Mouse (Mus musculus) MN1 (cell line): ENCODE results near the gene Tcte1.

Experiments
- DNase-seq: peaks from one replicate; pipeline ENCODE4 v3.0.0-alpha.2; 2016; ENCODE audit warnings: low spot score

The Tcte1 gene

DNA sequence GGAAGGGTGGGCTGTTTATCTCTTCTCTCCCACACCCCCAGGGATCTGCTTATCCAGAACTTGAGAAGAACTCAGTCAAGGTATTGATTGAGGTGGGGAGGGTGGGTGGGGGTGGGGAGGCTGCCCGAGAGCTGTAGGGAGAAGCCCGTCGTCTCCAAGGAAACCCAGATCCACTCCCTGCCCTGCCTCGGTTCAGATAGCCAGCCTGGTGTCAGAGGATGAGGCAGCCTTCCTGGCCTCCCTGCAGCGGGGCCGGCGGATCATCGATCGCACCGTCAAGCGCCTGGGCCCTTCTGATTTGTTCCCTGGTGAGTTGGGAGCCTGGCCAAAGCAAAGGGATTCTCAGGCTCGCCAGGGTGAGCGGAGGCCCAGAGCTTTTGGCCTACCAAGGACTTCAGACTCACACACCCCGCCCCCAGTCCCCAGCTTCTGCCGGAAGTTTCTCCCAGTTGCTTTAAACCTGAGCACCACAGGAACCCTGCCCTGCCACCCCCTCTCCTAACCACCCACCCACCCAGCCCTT is 8.0 kb upstream of the Tcte1 start:
- DNase-seq, result no peak

DNA sequence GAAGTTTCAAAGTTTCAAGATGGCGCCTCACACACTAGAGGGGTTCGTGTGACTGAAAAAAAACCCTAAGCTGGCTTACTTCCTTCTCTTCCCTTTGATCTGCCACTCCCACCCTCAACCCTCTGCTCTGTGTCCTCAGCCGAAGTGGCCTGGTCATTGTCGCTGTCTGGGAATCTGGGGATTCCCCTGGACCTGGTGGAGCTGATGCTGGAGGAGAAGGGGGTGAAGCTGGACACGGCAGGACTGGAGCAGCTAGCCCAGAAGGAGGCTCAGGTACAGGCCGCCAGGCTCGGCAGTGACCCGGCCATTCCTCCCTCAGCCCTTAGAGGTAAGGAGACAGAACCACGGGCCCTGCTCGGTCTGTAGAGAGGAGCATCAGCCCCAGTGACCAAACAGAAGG is 7.4 kb upstream of the Tcte1 start:
- peak; percentile 67 for DNase-seq

DNA sequence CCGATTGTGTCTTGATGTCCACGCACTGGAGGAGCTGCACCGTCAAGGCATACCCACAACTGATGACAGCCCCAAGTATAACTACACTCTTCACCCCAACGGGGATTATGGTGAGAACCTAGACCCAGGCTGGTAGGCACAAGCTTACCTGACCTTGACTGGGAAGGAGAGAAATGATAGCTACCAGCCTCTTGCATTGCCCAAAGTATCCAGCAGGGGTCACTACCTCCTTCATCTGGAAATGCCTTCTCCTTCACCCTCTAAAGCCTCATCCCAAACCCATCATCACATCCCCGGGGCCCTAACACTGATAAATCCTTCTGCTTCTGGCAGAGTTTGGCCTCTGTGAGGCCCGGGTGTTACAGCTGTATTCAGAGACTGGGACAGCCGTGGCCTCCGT is 6.7 kb upstream of the Tcte1 start:
- peak; percentile 87 for DNase-seq

DNA sequence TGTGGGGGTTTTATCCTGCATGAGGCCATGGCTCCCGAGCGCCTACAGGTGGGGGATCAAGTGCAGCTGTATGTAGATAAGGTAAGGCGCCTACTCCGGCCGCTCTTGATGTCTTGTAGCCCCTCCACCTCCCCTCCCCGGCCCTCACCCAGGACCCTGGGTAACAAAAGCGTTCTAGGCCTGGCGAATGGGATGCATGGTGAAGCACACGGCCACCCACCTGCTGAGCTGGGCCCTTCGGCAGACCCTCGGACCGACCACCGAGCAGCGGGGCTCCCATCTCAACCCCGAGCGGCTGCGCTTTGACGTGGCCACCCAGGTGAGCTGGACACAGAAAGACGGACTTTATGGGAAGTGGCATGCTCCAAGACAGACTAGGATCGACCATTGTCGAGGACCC is 6.1 kb upstream of the Tcte1 start:
- no peak for DNase-seq

DNA sequence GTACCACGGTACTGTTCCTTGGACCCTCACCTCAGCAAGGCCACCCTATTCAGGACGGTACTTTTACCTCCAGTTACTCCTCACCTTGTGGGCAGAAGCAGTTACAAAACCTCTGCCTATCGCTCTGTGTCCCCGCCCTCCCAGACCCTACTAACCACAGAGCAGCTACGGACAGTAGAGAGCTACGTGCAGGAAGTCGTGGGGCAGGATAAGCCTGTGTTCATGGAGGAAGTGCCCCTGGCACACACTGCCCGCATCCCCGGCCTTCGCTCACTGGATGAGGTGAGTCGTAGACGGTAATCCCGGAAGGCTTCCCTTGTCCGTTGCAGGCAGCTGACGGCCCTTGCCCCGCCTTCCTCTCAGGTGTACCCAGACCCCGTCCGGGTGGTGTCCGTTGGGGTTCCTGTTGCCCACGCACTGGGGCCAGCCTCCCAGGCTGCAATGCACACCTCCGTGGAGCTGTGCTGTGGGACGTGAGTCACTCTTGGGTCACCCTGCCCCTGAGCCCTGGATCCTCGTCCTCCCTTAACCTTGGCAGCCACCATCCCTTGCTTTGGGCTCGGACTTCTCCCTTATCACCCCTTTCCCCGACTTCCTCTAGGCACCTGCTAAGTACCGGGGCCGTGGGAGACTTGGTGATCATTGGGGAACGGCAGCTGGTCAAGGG is 5.6 kb upstream of the Tcte1 start:
- no peak for DNase-seq

DNA sequence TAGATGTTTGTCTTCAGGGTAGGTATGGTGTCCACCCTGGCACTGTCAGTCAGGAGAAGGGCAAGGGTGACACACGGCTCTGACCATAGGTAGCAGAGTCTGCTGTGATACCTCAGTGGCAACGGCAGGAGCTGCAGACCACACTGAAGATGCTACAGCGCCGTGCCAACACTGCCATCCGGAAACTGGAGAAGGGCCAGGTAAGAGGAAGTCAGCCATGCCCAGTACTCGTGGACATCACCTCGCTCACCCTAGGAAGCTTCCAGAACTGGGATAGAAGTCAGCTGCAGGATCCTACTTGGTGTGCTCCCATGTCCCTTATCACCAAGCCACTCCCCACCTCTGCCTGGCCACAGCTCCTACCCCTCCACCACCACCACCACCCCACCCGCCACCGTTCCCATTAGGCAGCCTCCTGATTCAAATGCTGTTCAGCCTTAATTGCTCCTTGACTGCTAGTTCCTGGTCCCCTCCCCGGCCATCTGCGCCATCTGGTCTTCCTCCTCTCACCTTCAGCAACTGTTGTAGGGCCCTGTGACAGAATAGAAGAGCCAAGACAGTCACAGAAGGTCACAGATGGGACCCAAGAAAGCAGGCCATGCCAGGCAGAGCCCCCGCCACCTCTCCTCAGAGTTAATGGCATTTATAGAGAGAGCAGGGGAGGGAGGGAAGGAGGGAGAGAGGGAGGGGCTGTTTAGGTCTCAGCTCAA is 4.3 kb upstream of the Tcte1 start:
- peak; percentile 84 for DNase-seq

DNA sequence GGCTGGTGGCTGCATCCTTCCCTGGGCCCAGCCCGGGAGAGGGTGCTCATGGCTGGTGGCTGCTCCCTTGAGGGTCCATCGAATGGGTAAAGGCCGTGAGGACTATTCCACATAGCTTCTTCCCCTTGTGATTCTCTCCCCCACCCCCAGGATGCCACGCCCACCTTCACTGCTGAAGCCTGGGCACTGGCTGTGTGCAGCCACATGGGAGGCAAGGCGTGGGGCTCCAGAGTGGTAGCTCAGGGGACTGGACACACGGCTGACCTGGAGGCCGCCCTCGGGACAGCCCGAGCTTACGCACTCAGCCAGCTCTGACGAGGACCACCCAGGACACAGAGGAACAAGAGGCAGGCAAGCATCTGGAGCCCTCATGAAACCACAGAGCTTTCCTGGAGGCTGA is 3.1 kb upstream of the Tcte1 start:
- no peak for DNase-seq

DNA sequence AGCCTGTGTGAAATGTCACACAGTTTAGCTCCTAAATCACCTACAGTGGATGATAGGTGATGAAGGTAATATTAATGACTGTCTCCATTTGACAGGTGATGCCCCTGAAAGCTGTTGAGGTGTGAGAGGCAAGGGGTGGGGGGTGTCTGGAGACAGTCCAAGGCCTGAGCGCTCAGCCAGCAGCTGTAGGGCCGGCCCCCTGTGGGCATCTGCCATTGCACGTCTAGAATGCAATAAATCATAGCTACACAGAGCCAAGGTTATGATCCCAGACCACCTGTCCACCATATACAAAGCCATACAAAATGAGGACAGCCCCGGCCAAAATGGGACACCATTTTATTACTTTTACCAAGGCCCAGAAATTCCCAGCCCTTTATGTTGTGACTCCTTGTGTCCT is 1.7 kb downstream of the Tcte1 start:
- no peak for DNase-seq

DNA sequence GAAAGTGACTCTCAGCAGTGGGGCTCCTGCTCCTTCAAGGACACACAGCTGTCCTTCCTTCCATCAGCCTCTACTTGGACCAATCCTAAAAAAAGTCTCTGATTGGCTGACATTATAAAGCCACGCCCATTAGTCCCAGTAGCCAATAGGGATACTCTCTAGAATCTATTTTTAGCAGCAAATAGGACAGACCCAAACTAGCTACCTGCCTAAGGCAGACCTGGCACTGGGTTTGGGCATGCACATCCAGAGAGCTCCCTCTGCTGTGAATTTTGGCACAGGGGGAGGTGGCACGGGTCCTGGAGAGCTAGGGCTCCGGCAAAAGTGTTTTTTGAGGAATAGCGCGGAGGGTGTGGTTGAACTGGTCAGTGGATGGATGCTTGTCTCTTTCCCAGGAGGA is 3.3 kb downstream of the Tcte1 start:
- no peak for DNase-seq

DNA sequence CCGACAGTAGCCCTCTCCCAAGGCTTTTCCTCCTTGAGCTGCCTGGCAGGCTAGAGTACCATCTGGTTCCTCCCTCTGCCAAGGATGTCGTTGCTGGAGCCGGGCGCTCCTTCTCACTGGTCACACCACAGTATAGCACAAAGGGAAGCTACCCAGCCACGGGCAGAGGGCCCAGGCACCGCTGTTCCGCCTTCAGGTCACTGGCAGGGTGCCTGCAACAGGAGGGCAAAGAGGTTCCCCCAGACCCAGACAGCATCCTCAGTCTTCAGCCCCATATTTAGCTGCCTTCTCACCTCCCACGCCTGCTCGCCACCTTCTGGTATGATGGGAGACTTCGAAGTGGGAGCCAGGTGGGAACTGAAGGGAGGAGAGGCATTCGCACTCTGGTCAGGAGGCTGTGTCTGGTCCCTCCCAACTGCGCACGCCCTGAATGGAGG is 7.1 kb downstream of the Tcte1 start:
- peak; percentile 49 for DNase-seq

DNA sequence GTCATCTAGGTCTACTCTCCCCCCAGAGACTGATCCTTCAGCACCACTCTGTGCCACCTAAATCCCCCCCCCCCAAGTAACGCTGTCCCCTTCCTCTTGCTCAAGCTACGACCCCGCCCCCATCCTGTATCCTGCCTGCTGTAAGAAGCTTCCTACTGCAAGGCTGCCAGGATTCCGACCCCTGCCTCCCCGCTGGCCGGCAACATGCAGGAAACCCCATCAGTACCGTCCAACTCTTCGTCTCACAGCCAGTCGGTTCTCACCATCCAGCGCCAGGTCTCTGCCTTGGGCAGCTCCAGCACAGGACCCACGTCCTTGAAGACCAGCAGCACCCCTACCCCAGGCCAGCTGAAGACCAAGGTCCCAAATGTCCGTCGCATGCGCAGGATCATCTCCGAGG is 9.7 kb downstream of the Tcte1 start:
- no peak for DNase-seq

DNA sequence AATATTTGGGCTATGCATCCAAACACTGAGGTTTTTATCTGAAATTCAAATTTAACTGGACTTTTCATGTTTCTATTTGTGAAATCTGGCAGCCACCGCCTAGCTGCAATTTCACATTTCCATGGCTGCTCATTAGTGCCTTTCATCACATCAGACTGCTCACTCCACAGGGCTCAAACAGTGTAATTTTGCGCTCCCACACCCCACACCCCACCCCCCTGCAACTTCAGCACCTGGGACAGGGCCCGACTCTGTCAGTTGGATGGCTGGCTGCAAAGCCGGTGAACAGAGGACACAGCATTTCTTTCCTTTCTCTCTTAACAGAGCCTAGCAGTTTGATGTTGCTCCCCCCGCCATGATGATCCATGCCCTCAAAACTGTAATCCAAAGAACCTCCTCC is 13.0 kb downstream of the Tcte1 start:
- no peak for DNase-seq

DNA sequence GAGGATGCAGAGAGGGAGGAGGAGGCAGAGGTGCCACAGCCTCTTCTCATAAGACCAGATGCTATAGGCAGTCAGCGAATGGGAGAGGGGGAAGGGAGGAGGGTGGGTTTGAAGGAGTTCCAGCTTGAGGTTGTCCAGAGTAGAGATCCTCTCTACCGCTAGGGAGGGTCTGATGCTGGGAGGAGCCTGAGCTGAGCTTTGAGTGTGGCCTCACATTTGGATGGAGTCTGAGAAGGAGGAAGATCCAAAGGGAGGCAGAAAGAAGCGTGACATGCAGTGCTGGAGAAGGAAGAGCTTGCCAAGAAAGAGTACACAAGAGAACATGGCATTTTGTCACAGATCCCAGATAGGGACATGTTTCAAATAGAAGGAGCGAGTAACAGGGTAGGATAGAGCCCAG is 15.2 kb downstream of the Tcte1 start:
- DNase-seq, result no peak

DNA sequence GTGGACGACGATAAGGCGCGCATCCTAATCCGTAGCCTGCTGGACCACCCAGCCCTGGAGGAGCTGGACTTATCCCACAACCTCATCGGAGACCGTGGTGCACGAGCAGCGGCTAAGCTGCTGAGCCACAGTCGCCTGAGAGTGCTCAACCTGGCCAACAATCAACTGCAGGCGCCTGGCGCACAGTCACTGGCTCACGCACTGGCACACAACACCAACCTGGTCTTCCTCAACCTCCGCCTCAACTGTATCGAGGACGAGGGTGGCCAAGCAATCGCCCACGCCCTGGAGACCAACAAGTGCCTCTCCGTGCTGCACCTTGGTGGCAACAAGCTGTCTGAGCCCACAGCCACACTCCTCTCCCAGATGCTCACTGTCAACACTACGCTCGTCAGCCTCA is 16.4 kb downstream of the Tcte1 start:
- DNase-seq, result no peak

DNA sequence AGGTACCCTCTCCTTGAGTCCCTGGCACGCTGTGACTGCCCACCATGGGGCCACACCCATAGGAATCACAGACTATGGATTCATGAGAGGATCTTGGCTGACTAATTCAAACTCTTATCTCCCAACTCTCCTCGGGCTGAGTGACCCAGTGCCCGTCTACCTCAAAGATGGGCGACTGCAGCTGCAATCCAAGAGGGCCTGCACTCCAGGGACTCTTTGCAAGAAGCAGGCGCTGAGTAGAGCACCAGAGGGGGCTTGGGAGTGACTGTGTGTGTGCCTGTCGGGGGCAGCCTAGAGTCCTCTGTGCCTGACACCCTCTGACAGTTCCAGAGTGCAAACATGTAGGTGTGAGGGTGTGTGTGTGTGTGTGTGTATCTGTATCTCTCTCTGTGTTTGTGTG is 18.9 kb downstream of the Tcte1 start:
- no peak for DNase-seq

DNA sequence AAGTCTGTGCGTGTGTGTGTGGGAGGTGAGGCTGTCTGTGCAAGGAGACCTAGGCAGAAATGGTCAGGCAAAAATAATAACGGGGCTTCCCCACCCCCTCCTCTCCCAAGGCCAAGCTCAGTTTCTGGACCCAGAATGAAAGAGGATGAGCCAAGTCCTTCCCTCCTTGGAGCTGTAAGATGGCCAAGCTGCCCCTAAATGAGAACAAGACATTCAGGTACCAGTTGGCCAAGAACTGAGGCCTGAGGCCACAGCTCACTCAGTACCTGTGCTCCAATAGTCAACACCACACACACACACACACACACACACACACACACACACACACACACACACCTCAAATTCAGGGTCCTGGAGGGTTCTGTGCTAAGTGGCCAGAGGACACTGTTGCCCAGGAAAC is 19.5 kb downstream of the Tcte1 start:
- no peak for DNase-seq

DNA sequence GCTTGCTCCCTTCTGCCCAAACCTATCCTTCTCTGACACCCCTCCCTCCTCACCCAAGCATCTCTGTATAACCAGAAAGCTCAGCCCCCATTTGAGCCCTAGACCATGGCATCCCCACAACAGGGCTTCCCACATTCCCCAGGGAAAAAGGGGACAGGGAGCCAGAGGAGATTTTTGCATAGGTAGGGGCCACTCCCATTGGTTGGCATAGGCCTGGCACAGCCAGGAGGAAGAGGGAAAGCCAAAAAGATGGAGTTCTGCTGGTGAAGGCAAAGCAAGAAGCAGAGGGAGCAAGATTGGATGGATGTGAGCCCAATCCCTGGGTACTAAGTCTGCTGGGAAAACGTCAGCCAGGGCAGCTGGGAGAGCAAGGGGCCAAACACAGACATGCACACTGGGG is 19.9 kb downstream of the Tcte1 start:
- DNase-seq, result no peak

DNA sequence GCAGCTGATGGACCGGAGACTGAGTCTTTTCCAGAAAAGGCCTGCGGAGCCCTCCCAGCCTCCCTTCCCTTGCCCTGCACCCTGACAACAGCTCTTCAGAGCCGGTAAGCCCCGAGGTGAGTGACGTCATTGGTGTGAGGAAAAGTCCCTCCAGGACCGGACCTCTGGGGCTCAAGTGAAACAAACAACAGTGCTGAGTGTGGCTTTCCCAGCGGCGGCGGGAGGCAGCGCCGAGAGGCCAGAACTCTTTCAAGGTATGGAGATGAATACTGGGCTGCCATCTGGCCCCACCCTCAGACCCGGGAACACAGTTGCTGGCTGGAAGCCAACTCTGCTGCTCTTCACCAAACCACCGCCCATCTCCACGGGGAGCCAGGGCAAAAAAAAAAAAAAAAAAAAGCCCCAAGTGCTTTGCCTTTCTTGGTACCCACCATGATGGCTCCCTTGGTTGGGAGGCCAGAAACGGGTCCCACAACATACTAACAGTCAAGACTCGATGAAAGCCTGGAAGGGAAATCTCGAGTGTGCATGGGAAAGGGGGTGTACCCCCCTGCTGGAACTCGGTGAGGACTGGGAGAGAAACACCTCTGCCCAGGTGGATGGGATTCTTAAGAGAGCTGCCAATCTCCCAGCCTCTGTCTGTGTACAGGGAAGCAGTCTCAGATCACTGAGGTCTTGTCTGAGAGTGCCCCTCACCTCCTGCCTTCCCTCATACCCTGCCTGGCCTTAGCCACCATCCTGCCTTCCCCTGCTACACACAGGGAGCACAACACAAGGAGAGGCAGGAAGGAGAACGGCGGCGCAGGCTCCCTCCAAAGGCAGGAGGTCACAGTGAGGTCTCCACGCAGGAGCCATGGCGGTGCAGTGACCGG is 21.0 kb downstream of the Tcte1 start:
- peak; percentile 68 for DNase-seq

DNA sequence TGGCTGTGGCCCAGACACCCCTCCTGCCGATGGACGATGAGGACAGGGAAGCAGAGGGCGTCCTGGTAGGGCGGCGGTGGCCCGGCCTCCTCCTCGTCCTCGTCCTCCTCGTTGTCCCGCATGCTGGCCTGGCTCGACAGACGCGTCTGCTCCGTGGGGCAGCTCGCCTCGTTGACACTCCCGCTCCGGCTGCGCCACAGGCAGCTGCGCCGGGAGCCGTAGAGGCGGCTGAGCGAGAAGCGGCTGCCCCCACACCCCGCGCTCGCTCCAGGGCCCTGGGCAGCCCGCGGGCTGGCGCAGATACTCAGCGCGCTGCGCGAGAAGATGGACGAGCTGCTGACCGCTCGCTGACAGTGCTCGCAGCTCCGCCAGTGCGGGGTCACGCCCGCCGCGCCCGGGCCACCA is 21.6 kb downstream of the Tcte1 start:
- DNase-seq, result no peak

DNA sequence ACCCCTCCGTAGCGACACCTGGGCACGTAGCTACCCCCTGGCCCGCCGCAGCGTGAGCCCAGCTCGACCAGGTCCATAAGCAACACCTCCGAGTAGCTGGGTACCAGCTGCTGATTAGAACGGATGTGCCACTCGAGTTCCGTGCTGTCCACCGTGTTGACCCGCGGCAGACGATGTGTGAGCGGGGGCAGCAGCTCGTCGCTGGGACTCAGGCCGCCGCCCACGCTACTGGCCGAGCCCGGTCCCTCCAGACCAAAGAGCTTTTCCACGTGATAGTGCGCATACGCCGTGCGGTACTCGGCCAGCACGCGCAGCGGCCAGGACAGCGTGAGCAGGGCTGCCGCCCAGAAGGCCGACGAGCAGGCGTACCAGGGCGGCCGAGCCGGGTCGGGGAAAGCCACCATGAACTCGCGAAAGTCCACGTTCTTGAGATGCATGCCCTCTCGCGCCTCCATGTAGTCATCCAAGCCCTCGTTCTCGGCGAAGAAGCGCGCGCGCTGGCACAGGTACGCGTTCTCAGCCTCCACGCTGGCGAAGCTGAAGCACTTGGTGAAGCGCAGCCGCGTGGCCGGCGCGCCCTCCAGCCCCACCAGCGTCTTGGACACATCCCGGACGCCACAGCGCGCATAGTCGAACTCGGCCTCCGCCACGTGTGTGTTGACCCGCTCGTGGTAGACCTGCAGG is 22.2 kb downstream of the Tcte1 start:
- no peak for DNase-seq

DNA sequence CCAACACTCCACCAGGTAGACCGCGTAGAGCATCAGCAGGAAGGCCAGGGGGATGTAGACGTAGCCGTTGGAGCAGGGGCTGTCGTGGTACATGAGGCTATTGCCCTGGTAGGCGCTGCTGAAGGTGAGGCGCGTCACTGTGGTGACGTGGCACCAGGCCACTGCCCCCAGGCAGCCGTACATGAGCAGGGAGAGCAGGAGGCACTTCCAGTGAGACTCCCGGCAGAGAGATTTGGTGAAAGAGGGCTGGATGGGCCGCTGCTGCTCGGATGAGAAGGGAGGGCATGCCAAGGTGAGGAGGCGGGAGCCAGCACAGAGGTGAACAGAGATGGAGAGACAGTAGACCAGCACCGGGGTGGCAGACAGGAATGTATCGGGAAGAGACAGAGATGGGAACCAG is 23.7 kb downstream of the Tcte1 start:
- no peak for DNase-seq

DNA sequence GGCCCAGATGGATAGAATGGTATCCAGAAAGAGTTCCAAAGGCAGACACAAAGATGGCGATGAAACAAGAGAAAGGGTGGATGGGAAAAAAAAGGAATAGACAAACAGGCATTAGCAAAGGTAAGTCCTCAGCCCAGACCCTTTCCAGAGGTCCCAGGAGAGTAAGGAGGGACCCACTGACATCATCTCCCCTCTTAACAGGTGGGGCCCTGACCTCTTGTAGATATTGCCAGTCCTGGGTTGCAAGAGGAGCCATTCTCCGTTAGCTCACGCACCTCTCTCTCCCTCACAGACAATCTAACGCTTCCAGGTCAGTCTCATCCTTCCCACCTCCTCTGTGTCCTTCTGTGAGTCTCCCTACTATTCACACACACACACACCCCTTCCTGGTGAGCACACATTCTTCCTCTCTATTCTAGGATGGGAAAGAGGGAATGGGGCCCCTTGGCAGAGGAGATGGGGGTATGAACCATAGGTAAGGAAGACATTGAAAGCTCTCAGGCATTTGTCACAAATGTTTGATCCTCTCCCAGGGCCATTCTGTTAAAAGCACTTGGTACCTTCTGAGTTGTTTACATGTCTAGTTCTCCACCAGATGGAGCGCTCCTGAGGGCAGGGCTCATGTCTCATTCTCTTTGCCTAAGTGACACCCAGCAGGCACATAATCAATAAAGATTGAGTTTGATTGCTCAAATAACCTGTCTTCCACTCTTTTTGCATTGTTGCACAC is 24.4 kb downstream of the Tcte1 start:
- DNase-seq, result no peak
